Mouse (Mus musculus): ENCODE results near the gene Ddx58. TPM values are rescaled to one million over a fixed set of nuclear protein-coding genes. Genes with fewer than 3 reads are reported as not detected.
A peak's percentile ranks its signal among the peaks of the same experiment; 100 is the strongest.

Gene Ddx58
- polyA plus RNA-seq, 1 experiment from 2014 or later = 14.2 TPM

GRCm38 (mm10) chr4:40181681-40182080 lies 57.9 kb downstream of the Ddx58 start:
- no peak overlapping the region for H3K4me2 ChIP-seq (ENCODE audit: low read depth, low read length)
- H3K9ac ChIP-seq (ENCODE audit: low read length) = no peak overlapping the region
- 92% methylated on average over 8 of the region's 8 CpGs for WGBS
- no peaks in the 10 kb centered on the region for H3K27me3 ChIP-seq (ENCODE audit: control insufficient read depth, insufficient read depth, low read length)
- no peak overlapping the region for H3K4me3 ChIP-seq (replicated peaks; ENCODE audit: low read length)
- H3K9me3 ChIP-seq (replicated peaks; ENCODE audit: control insufficient read depth, low read length) = no peaks in the 10 kb centered on the region
- no peaks in the 10 kb centered on the region for H3K4me1 ChIP-seq (ENCODE audit: control insufficient read depth, insufficient read depth, low read length)
- H3K36me3 ChIP-seq (ENCODE audit: control insufficient read depth, insufficient read depth, low read length) = peaks cover 16% of the 10 kb centered on the region
- H3K27ac ChIP-seq (ENCODE audit: low read length) = no peak overlapping the region
- ATAC-seq (ENCODE audit: insufficient read depth, low FRiP score) = peak; percentile 39; the same call in 1 of the 2 replicates

GRCm38 (mm10) chr4:40180046-40180445 lies 59.6 kb downstream of the Ddx58 start:
- 92% methylated on average over 6 of the region's 6 CpGs for WGBS
- Histone ChIP-seq H3K9ac (ENCODE audit: low read length) (no peak overlapping the region), H3K36me3 (ENCODE audit: control insufficient read depth, insufficient read depth, low read length) (peaks cover 16% of the 10 kb centered on the region), H3K4me2 (ENCODE audit: low read depth, low read length) (no peak overlapping the region), H3K9me3 (replicated peaks; ENCODE audit: control insufficient read depth, low read length) (no peaks in the 10 kb centered on the region), H3K27ac (ENCODE audit: low read length) (no peak overlapping the region), H3K27me3 (ENCODE audit: control insufficient read depth, insufficient read depth, low read length) (no peaks in the 10 kb centered on the region), H3K4me1 (ENCODE audit: control insufficient read depth, insufficient read depth, low read length) (no peaks in the 10 kb centered on the region), H3K4me3 (replicated peaks; ENCODE audit: low read length) (no peak overlapping the region)
- no peak for ATAC-seq (ENCODE audit: insufficient read depth, low FRiP score)

- no peaks in the 10 kb centered on the region for H3K9me3 ChIP-seq (replicated peaks; ENCODE audit: control insufficient read depth, low read length)
- H3K4me2 ChIP-seq (ENCODE audit: low read depth, low read length) = no peak overlapping the region
- peaks cover 10% of the 10 kb centered on the region for H3K36me3 ChIP-seq (ENCODE audit: control insufficient read depth, insufficient read depth, low read length)
- no peaks in the 10 kb centered on the region for H3K4me1 ChIP-seq (ENCODE audit: control insufficient read depth, insufficient read depth, low read length)
- H3K4me3 ChIP-seq (replicated peaks; ENCODE audit: low read length) = no peak overlapping the region
- no peak for ATAC-seq (ENCODE audit: insufficient read depth, low FRiP score)
- H3K27ac ChIP-seq (ENCODE audit: low read length) = no peak overlapping the region
- H3K27me3 ChIP-seq (ENCODE audit: control insufficient read depth, insufficient read depth, low read length) = no peaks in the 10 kb centered on the region
- H3K9ac ChIP-seq (ENCODE audit: low read length) = no peak overlapping the region
- 90% methylated on average over 17 of the region's 17 CpGs for WGBS
Measured at GRCm38 (mm10) chr4:40178584-40178983, 61.0 kb downstream of the Ddx58 start.

- H3K4me2 ChIP-seq (ENCODE audit: low read depth, low read length) = no peak overlapping the region
- H3K9ac ChIP-seq (ENCODE audit: low read length) = no peak overlapping the region
- WGBS = 58% methylated on average over 4 of the region's 4 CpGs
- H3K27ac ChIP-seq (ENCODE audit: low read length) = no peak overlapping the region
- no peaks in the 10 kb centered on the region for H3K27me3 ChIP-seq (ENCODE audit: control insufficient read depth, insufficient read depth, low read length)
- no peak overlapping the region for H3K4me3 ChIP-seq (replicated peaks; ENCODE audit: low read length)
- ATAC-seq (ENCODE audit: insufficient read depth, low FRiP score) = no peak
- peaks cover 4% of the 10 kb centered on the region; the same call in 1 of the 2 replicates for H3K36me3 ChIP-seq (ENCODE audit: control insufficient read depth, insufficient read depth, low read length)
- no peaks in the 10 kb centered on the region for H3K4me1 ChIP-seq (ENCODE audit: control insufficient read depth, insufficient read depth, low read length)
- H3K9me3 ChIP-seq (replicated peaks; ENCODE audit: control insufficient read depth, low read length) = no peaks in the 10 kb centered on the region
Measured at GRCm38 (mm10) chr4:40174321-40174720, 65.3 kb downstream of the Ddx58 start.

- Histone ChIP-seq H3K9ac (ENCODE audit: low read length) (no peak overlapping the region), H3K36me3 (ENCODE audit: control insufficient read depth, insufficient read depth, low read length) (peaks cover 8% of the 10 kb centered on the region; the same call in 1 of the 2 replicates), H3K4me2 (ENCODE audit: low read depth, low read length) (no peak overlapping the region), H3K9me3 (replicated peaks; ENCODE audit: control insufficient read depth, low read length) (no peaks in the 10 kb centered on the region), H3K4me3 (replicated peaks; ENCODE audit: low read length) (no peak overlapping the region), H3K4me1 (ENCODE audit: control insufficient read depth, insufficient read depth, low read length) (no peaks in the 10 kb centered on the region), H3K27me3 (ENCODE audit: control insufficient read depth, insufficient read depth, low read length) (no peaks in the 10 kb centered on the region), H3K27ac (ENCODE audit: low read length) (no peak overlapping the region)
- no peak for ATAC-seq (ENCODE audit: insufficient read depth, low FRiP score)
- 83% methylated on average over 2 of the region's 2 CpGs for WGBS
Measured at GRCm38 (mm10) chr4:40172336-40172735, 67.3 kb downstream of the Ddx58 start.

GRCm38 (mm10) chr4:40171477-40171876 lies 68.2 kb downstream of the Ddx58 start:
- Histone ChIP-seq H3K27ac (ENCODE audit: low read length) (no peak overlapping the region), H3K9me3 (replicated peaks; ENCODE audit: control insufficient read depth, low read length) (no peaks in the 10 kb centered on the region), H3K4me2 (ENCODE audit: low read depth, low read length) (no peak overlapping the region), H3K4me1 (ENCODE audit: control insufficient read depth, insufficient read depth, low read length) (no peaks in the 10 kb centered on the region), H3K4me3 (replicated peaks; ENCODE audit: low read length) (no peak overlapping the region), H3K27me3 (ENCODE audit: control insufficient read depth, insufficient read depth, low read length) (no peaks in the 10 kb centered on the region), H3K9ac (ENCODE audit: low read length) (no peak overlapping the region), H3K36me3 (ENCODE audit: control insufficient read depth, insufficient read depth, low read length) (peaks cover 8% of the 10 kb centered on the region; the same call in 1 of the 2 replicates)
- ATAC-seq (ENCODE audit: insufficient read depth, low FRiP score) = no peak
- 78% methylated on average over 4 of the region's 4 CpGs for WGBS

GRCm38 (mm10) chr4:40163646-40164045 lies 76.0 kb downstream of the Ddx58 start:
- Histone ChIP-seq H3K27me3 (ENCODE audit: control insufficient read depth, insufficient read depth, low read length) (no peaks in the 10 kb centered on the region), H3K9ac (ENCODE audit: low read length) (no peak overlapping the region), H3K4me1 (ENCODE audit: control insufficient read depth, insufficient read depth, low read length) (no peaks in the 10 kb centered on the region), H3K27ac (ENCODE audit: low read length) (no peak overlapping the region), H3K9me3 (replicated peaks; ENCODE audit: control insufficient read depth, low read length) (no peaks in the 10 kb centered on the region), H3K4me2 (ENCODE audit: low read depth, low read length) (no peak overlapping the region), H3K4me3 (replicated peaks; ENCODE audit: low read length) (no peak overlapping the region), H3K36me3 (ENCODE audit: control insufficient read depth, insufficient read depth, low read length) (0 out of 2 replicates have a peak, but pooled peaks cover 8% of the 10 kb centered on the region)
- no peak for ATAC-seq (ENCODE audit: insufficient read depth, low FRiP score)
- 89% methylated on average over 10 of the region's 10 CpGs for WGBS

GRCm38 (mm10) chr4:40160591-40161434 lies 78.8 kb downstream of the Ddx58 start:
- Histone ChIP-seq H3K27me3 (ENCODE audit: control insufficient read depth, insufficient read depth, low read length) (no peaks in the 10 kb centered on the region), H3K4me3 (replicated peaks; ENCODE audit: low read length) (no peak overlapping the region), H3K27ac (ENCODE audit: low read length) (no peak overlapping the region), H3K9me3 (replicated peaks; ENCODE audit: control insufficient read depth, low read length) (no peaks in the 10 kb centered on the region), H3K4me1 (ENCODE audit: control insufficient read depth, insufficient read depth, low read length) (peaks cover 17% of the 10 kb centered on the region), H3K36me3 (ENCODE audit: control insufficient read depth, insufficient read depth, low read length) (no peaks in the 10 kb centered on the region), H3K4me2 (ENCODE audit: low read depth, low read length) (no peak overlapping the region), H3K9ac (ENCODE audit: low read length) (no peak overlapping the region)
- no peak for ATAC-seq (ENCODE audit: insufficient read depth, low FRiP score)
- WGBS = 94% methylated on average over 8 of the region's 8 CpGs

GRCm38 (mm10) chr4:40158224-40158540 lies 81.4 kb downstream of the Ddx58 start:
- 72% methylated on average over 5 of the region's 5 CpGs for WGBS
- ATAC-seq (ENCODE audit: insufficient read depth, low FRiP score) = no peak
- no peak overlapping the region for H3K27ac ChIP-seq (ENCODE audit: low read length)

More at GRCm38 (mm10) chr4:40158224-40158540, 81.4 kb downstream of the Ddx58 start:
- Histone ChIP-seq H3K36me3 (ENCODE audit: control insufficient read depth, insufficient read depth, low read length) (no peaks in the 10 kb centered on the region), H3K9me3 (replicated peaks; ENCODE audit: control insufficient read depth, low read length) (no peaks in the 10 kb centered on the region), H3K27me3 (ENCODE audit: control insufficient read depth, insufficient read depth, low read length) (no peaks in the 10 kb centered on the region), H3K4me2 (ENCODE audit: low read depth, low read length) (no peak overlapping the region), H3K4me1 (ENCODE audit: control insufficient read depth, insufficient read depth, low read length) (peaks cover 23% of the 10 kb centered on the region), H3K4me3 (replicated peaks; ENCODE audit: low read length) (no peak overlapping the region), H3K9ac (ENCODE audit: low read length) (no peak overlapping the region)

Data from stomach, embryonic 16.5 days (tissue).